Mouse (Mus musculus) hindbrain, embryonic 16.5 days (tissue): ENCODE results near the gene Tekt4. TPM values are rescaled to one million over a fixed set of nuclear protein-coding genes. Genes with fewer than 3 reads are reported as not detected.

ENCODE experiments used
- ATAC-seq: fragments of 200-750 bp; cut with Nextera tagmentation; 2 replicates; pipeline ENCODE4 v1.8.0; 2017; ENCODE audit warnings: moderate TSS enrichment, moderate library complexity
- H3K27ac ChIP-seq: fragments of 300-500 bp; sonication (generic); 2 replicates; pipeline ENCODE4 v1.5.1; 2014; ENCODE audit warnings: low read depth, mild to moderate bottlenecking, control low read depth, low read length, moderate library complexity
- H3K27me3 ChIP-seq: fragments of 300-500 bp; sonication (generic); replicated peaks from 2 replicates; pipeline ENCODE4 v1.6.1; 2014; ENCODE audit warnings: low read length; ENCODE audit not compliant: control insufficient read depth, insufficient read depth
- H3K36me3 ChIP-seq: fragments of 300-500 bp; sonication (generic); 2 replicates; pipeline ENCODE4 v1.6.1; 2014; ENCODE audit warnings: mild to moderate bottlenecking, low read length, moderate library complexity, mixed read lengths; ENCODE audit not compliant: control insufficient read depth, insufficient read depth
- H3K4me1 ChIP-seq: fragments of 300-500 bp; sonication (generic); 2 replicates; pipeline ENCODE4 v1.6.1; 2014; ENCODE audit warnings: low read depth, low read length; ENCODE audit not compliant: control insufficient read depth, insufficient read depth
- H3K4me2 ChIP-seq: fragments of 300-500 bp; sonication (generic); 2 replicates; pipeline ENCODE4 v1.6.1; 2014; ENCODE audit warnings: mild to moderate bottlenecking, low read length, control low read depth, moderate library complexity
- H3K4me3 ChIP-seq: fragments of 300-500 bp; sonication (generic); 2 replicates; pipeline ENCODE4 v1.5.1; 2014; ENCODE audit warnings: mild to moderate bottlenecking, low read length, control low read depth, moderate library complexity
- H3K9ac ChIP-seq: fragments of 300-500 bp; sonication (generic); 2 replicates; pipeline ENCODE4 v1.6.1; 2014; ENCODE audit warnings: low read depth, mild to moderate bottlenecking, control low read depth, low read length, moderate library complexity
- H3K9me3 ChIP-seq: fragments of 300-500 bp; sonication (generic); 2 replicates; pipeline ENCODE4 v1.6.1; 2014; ENCODE audit warnings: mild to moderate bottlenecking, low read length, moderate library complexity; ENCODE audit not compliant: control insufficient read depth
- WGBS: fragments of 180-500 bp; shearing (Covaris S2); extraction: QIAGEN DNeasy Blood & Tissue Kit; methylation state at CpG from one replicate; pipeline ENCODE4 v1.1.7; 2014; 5-methylcytosine and 5-hydroxymethylcytosine counted together
- polyA plus RNA-seq: library from polyadenylated mRNA; unstranded; fragments of >200 nt; fragmentation: Nextera tagmentation; extraction: Ambion mirVana; gene quantifications from 2 replicates; pipeline ENCODE4 v1.2.1, GENCODE M21; 2015

The Tekt4 gene
- polyA plus RNA-seq, 1 experiment from 2014 or later, result 1.4 TPM

DNA sequence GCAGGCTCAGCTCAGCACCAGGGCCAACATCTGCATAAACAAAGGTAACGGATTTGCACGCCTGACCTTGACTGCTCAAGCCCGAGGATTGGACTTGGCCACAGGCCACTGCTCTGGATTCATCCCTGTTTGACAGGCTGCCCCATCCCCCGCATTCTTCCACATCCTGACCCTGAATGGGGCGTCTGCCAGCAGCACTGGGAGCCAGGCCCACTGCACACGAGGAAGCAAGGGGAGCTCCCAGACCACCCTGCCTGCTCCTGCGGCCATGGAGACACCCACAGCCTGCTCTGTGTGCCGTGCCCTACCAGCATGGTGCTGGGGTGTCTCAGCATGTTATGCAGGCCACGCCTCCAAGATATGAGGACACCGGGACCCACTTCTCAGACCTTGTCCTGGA, 27.0 kb upstream of the Tekt4 start:
- Histone ChIP-seq H3K9ac (no peak overlapping the region), H3K9me3 (no peaks in the 10 kb centered on the region), H3K4me3 (no peak overlapping the region), H3K4me1 (peaks cover 49% of the 10 kb centered on the region), H3K36me3 (no peaks in the 10 kb centered on the region; the same call in 1 of the 2 replicates), H3K27ac (no peak overlapping the region), H3K4me2 (no peak overlapping the region), H3K27me3 (no peaks in the 10 kb centered on the region; the same call in 1 of the 2 replicates)
- ATAC-seq, result peak; percentile 43; the same call in 1 of the 2 replicates
- 24% methylated on average over 10 of the region's 10 CpGs for WGBS

DNA sequence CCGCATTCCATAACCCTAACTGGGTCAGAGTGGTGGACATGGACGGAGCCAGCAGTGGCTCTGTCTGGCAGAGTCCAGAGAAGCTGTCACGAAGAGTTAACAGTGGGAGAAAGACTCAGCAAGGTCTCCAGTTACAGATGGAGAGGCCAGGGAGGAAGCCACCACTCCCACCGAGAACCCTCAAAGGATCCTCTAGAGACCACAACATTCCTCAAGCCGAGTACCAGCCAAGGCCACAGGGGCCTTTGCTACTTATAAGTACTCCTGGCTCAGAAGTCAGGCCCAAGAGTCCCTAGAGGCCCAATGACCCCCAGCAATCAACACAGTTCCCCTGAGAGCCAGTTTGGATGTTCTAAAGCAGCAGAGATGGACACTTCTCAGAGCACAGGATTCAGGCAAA, 25.2 kb upstream of the Tekt4 start:
- Histone ChIP-seq H3K9ac (no peak overlapping the region), H3K4me3 (no peak overlapping the region), H3K27me3 (no peaks in the 10 kb centered on the region; the same call in 1 of the 2 replicates), H3K4me2 (no peak overlapping the region), H3K36me3 (no peaks in the 10 kb centered on the region; the same call in 1 of the 2 replicates), H3K9me3 (no peaks in the 10 kb centered on the region), H3K4me1 (peaks cover 49% of the 10 kb centered on the region), H3K27ac (no peak overlapping the region)
- ATAC-seq, result no peak
- WGBS, result 62% methylated on average over 5 of the region's 5 CpGs

DNA sequence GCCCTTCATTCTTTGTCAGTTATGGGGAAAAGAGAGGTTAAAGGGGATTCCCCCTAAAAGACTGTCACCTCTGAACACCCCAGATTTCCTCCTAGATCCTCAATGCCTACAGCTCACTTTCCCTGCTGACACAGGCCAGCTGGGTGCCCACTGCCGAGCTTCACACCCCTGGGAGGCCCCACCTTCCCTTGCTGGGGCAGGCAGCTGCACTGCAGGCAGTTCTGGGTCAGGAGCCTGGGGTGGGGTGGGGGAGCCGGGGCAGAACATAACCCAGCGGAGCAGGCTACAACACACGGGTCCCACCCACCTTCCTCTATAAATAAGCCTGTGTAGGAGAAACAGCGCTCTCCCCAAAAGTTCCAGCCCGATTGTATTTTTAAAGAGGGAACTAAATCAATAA, 24.5 kb upstream of the Tekt4 start:
- no peaks in the 10 kb centered on the region; the same call in 1 of the 2 replicates for H3K27me3 ChIP-seq
- H3K4me2 ChIP-seq, result no peak overlapping the region; the same call in 1 of the 2 replicates
- WGBS, result 45% methylated on average over 6 of the region's 6 CpGs
- ATAC-seq, result no peak
- no peak overlapping the region for H3K4me3 ChIP-seq
- no peak overlapping the region for H3K9ac ChIP-seq
- H3K9me3 ChIP-seq, result no peaks in the 10 kb centered on the region
- H3K4me1 ChIP-seq, result peaks cover 50% of the 10 kb centered on the region
- no peak overlapping the region for H3K27ac ChIP-seq
- H3K36me3 ChIP-seq, result no peaks in the 10 kb centered on the region; the same call in 1 of the 2 replicates

DNA sequence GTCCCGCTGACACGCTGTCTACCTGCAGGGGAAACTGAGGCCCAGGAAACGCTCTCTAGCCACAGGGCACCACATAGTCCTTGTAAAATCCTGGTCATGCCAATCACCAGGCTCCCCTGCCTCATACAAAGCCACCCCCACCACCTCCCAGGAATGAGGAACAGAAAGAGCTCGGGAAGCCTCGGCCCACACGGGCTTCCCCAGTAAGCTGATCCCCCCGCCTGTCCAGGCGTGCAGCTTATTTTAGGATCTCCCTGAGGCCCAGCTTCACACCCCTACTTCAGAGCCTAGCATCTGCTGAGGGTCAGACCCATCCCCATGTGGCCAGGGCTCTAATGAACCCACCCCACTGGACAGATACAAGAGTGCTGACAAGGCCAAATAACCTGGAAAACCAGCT, 23.9 kb upstream of the Tekt4 start:
- peak overlapping the region; percentile 14; the same call in 1 of the 2 replicates for H3K9ac ChIP-seq
- WGBS, result 44% methylated on average over 8 of the region's 8 CpGs
- H3K36me3 ChIP-seq, result no peaks in the 10 kb centered on the region; the same call in 1 of the 2 replicates
- H3K4me1 ChIP-seq, result peaks cover 53% of the 10 kb centered on the region
- H3K4me2 ChIP-seq, result peak overlapping the region; percentile 69
- peaks cover 2% of the 10 kb centered on the region; the same call in 1 of the 2 replicates for H3K27me3 ChIP-seq
- H3K4me3 ChIP-seq, result no peak overlapping the region
- ATAC-seq, result no peak
- H3K9me3 ChIP-seq, result no peaks in the 10 kb centered on the region
- H3K27ac ChIP-seq, result no peak overlapping the region

DNA sequence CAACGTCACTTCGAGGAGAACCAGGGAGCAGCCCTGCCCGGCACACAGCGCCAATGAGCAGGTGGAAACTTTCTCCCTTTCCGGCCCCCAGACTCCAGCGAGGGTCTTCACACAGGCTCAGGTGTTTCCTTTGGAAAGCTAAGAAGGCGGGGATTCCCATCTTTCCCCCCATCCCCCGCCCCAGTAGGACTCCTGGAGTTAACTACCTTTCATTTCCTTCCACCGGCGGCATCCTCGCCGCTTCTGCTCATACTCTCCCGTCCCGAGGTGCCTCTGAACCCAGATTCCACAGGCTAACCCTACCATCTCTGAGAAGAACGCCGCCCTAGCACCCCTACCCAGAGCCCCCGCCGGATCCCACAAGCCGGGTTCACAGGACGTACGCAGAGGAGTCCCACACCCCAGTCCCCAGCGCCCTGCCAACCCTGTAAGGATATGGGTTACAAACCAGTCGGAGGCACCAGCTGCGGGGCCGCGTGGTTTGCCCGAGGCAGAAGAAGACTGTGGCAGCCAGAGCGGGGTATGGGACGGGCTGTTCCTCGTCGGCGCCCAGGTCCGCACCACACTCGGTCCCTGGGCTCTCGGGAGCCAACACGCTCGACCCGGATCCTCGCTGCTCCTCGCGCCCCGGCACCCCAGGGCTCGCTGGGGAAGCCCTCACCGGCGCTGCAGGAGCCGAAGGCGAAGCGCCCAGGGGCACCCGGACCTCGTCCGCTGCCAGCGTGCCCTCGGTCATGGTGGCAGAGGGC, 21.8 kb upstream of the Tekt4 start:
- Histone ChIP-seq H3K36me3 (no peaks in the 10 kb centered on the region; the same call in 1 of the 2 replicates), H3K9me3 (no peaks in the 10 kb centered on the region), H3K27ac (peak overlapping the region; percentile 78), H3K4me2 (peak overlapping the region; percentile 69), H3K9ac (peak overlapping the region; percentile 88), H3K4me1 (peaks cover 36% of the 10 kb centered on the region), H3K27me3 (peaks cover 2% of the 10 kb centered on the region; the same call in 1 of the 2 replicates), H3K4me3 (peak overlapping the region; percentile 73)
- under 1% methylated on average over 50 of the region's 53 CpGs for WGBS
- no peak for ATAC-seq

DNA sequence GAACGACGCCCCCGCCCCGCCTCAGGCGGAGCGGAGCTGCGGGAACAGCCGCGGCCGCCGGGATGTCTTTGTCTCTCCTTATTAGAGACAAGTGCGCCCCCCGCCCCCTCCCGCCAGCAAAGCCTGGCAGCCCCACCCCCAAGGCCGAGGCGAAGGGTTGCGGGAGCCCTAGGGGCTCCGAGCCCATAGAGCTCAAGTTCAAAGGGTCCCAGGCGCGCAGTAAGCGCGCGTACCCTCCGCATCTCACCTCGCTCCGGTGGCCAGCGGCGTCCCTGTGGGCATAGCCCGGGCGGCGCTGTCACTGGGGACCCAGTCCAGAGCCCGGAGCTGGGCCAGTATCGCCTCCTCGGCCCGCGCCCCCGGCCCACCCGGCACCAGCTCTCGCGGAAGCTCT, 21.2 kb upstream of the Tekt4 start:
- no peaks in the 10 kb centered on the region for H3K9me3 ChIP-seq
- ATAC-seq, result peak; percentile 34
- peak overlapping the region; percentile 69 for H3K4me2 ChIP-seq

DNA sequence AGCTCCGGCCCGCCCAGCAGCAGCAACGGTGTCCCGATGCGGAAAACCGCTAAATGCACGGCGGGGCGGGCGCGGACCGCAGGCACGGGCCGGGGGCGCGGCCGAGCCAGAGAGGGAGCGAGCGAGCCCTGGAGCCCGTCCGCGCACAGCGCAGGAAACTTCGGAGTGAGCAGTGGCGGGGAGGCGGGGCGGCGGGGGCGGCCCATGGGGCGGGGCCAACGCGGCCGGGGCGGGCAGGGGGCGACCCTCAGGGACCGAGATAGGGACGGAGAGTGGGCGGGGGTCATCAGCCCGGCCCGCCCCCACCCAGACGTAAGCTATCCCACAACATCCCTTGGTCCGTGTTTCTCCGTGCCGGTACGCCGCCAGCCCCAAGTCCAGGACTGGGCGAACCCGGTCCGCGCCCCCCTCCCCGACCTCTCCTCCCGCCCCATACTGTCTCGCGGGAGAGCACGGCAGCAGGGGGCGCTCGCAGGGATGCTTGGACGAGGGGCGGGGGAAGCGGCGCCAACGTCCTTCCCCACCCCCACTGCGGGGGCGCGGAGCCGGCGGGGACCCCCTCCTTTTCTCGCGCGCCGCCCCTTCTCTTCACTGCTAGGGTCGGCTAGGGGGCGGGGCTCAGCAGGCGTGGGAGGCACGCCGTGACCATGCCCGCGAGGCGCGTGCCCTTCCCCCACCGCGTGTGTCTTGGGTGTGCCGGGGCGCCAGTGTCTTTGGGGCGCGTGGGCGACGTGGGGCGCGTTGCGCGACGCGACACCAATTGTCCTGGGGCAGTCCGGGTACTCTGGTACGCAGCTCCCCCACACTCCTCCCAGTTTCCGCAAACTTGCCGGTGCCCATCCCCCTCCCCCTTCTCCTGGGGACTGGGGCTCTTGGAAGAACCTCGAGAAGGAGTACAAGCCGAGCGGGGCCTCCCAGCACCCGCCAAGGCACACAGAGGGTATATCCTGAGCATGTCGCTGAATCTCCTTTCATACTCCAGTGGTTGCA, 20.5 kb upstream of the Tekt4 start, which contains the start of gene Cacna1h:
Gene Cacna1h (minus strand): TSS at position 167 of the 990 bp plus-strand sequence.
- H3K4me1 ChIP-seq, result peaks cover 35% of the 10 kb centered on the region
- ATAC-seq, result peak; percentile 91
- no peaks in the 10 kb centered on the region for H3K36me3 ChIP-seq
- H3K4me2 ChIP-seq, result peak within 1 kb of the TSS; percentile 69
- peak within 1 kb of the TSS; percentile 78 for H3K27ac ChIP-seq
- peak within 1 kb of the TSS; percentile 88 for H3K9ac ChIP-seq
- peak within 1 kb of the TSS; percentile 73 for H3K4me3 ChIP-seq
- no peaks in the 10 kb centered on the region for H3K9me3 ChIP-seq
- under 1% methylated on average over 65 of the region's 103 CpGs for WGBS
- peaks cover 2% of the 10 kb centered on the region; the same call in 1 of the 2 replicates for H3K27me3 ChIP-seq

More for the DNA sequence above, 21.2 kb upstream of the Tekt4 start:
- Histone ChIP-seq H3K36me3 (no peaks in the 10 kb centered on the region), H3K9ac (peak overlapping the region; percentile 88), H3K27me3 (peaks cover 2% of the 10 kb centered on the region; the same call in 1 of the 2 replicates), H3K4me3 (peak overlapping the region; percentile 73), H3K4me1 (peaks cover 35% of the 10 kb centered on the region), H3K27ac (peak overlapping the region; percentile 78)
- 0% methylated on average over 25 of the region's 40 CpGs for WGBS

DNA sequence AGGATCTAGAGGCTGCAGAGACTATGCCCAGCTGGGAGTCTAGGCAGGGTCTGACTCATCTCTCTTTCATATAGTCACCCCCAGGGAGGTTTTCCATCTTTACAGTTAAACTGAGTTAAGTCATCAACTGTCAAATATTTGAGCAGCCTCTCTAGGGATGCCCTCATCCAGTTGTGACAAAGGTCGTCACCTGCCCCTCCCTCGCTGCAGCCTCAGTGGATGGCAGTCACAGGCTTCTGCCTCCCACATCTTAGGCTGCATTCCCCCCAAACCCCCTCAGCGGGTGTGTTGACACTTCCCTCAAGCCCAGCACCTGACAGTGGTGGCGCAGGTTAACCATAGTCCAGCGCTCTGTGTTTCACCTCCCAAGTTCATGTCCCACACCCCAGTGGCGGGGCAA, 13.0 kb upstream of the Tekt4 start:
- no peaks in the 10 kb centered on the region for H3K27me3 ChIP-seq
- H3K4me2 ChIP-seq, result no peak overlapping the region
- no peaks in the 10 kb centered on the region for H3K36me3 ChIP-seq
- 0 out of 2 replicates have a peak, but pooled peaks cover 3% of the 10 kb centered on the region for H3K9me3 ChIP-seq
- H3K4me1 ChIP-seq, result peaks cover 3% of the 10 kb centered on the region; the same call in 1 of the 2 replicates
- WGBS, result 84% methylated on average over 6 of the region's 6 CpGs
- ATAC-seq, result no peak
- H3K4me3 ChIP-seq, result no peak overlapping the region
- H3K27ac ChIP-seq, result no peak overlapping the region
- no peak overlapping the region for H3K9ac ChIP-seq
